Mouse (Mus musculus) olfactory bulb, adult 2 months (tissue): Measurements from ENCODE around the gene Natd1.

Experiments used
- CTCF ChIP-seq: fragments of 200-500 bp; IDR thresholded peaks from 2 replicates; pipeline ENCODE4 v1.5.1; 2012; ENCODE audit warnings: low read depth, mild to moderate bottlenecking, low read length, moderate library complexity; ENCODE audit not compliant: insufficient read depth
- POLR2A ChIP-seq: fragments of 200-500 bp; IDR thresholded peaks from 2 replicates; pipeline ENCODE4 v1.6.1; 2012; ENCODE audit warnings: mild to moderate bottlenecking, low read depth, low read length, moderate library complexity; ENCODE audit not compliant: insufficient read depth

DNA sequence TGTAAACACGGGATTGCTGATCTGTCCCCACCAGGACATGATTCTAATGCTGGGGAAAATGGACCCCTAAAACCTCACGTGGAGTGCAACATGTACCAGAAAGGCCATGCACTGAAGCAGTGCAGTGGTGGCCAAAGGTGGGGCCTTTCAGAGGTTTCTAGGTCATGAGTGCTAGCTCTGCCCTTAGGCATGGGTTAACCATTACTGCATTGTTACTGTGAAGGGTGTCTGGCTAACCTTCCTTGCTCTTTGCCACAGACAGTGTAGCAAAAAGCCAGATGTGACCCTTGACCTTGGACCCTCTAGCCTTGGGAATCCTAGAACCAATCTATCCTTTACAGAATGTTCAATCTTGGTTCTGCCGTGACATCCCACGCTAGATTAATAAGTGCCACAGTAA lies 12.1 kb downstream of the Natd1 start:
- no peak for TF ChIP-seq POLR2A
- no peak for TF ChIP-seq CTCF
